Mouse (Mus musculus) neural tube, embryonic 13.5 days (tissue): ENCODE results near the gene Vmn1r51. TPM values are rescaled to one million over a fixed set of nuclear protein-coding genes. Genes with fewer than 3 reads are reported as not detected.
"Not testable (repeated sequence)": the region's sequence is repeated elsewhere in the genome, so short reads cannot be mapped to it uniquely, and the experiment has no call there.

ENCODE experiments used
- ATAC-seq: fragments of 200-750 bp; cut with Nextera tagmentation; 2 replicates; pipeline ENCODE4 v1.8.0; 2017; ENCODE audit warnings: low read depth, mild to moderate bottlenecking, moderate TSS enrichment, moderate library complexity
- H3K27ac ChIP-seq: fragments of 300-500 bp; sonication (generic); replicated peaks from 2 replicates; pipeline ENCODE4 v1.5.1; 2015; ENCODE audit warnings: moderate library complexity, mild to moderate bottlenecking, inconsistent platforms
- H3K27me3 ChIP-seq: fragments of 300-500 bp; sonication (generic); 2 replicates; pipeline ENCODE4 v1.6.1; 2015; ENCODE audit warnings: mild to moderate bottlenecking, inconsistent platforms
- H3K36me3 ChIP-seq: fragments of 300-500 bp; sonication (generic); 2 replicates; pipeline ENCODE4 v1.6.1; 2015; ENCODE audit warnings: mild to moderate bottlenecking, inconsistent platforms
- H3K4me1 ChIP-seq: fragments of 300-500 bp; sonication (generic); replicated peaks from 2 replicates; pipeline ENCODE4 v1.6.1; 2015; ENCODE audit warnings: inconsistent platforms
- H3K4me2 ChIP-seq: fragments of 300-500 bp; sonication (generic); 2 replicates; pipeline ENCODE4 v1.6.1; 2015; ENCODE audit warnings: inconsistent platforms, mild to moderate bottlenecking, moderate library complexity
- H3K4me3 ChIP-seq: fragments of 300-500 bp; sonication (generic); 2 replicates; pipeline ENCODE4 v1.5.1; 2015; ENCODE audit warnings: mild to moderate bottlenecking, inconsistent platforms
- H3K9ac ChIP-seq: fragments of 300-500 bp; sonication (generic); 2 replicates; pipeline ENCODE4 v1.6.1; 2015; ENCODE audit warnings: moderate library complexity, mild to moderate bottlenecking, inconsistent platforms
- H3K9me3 ChIP-seq: fragments of 300-500 bp; sonication (generic); 2 replicates; pipeline ENCODE4 v1.6.1; 2016; ENCODE audit warnings: inconsistent platforms
- WGBS: fragments of 180-500 bp; shearing (Covaris S2); methylation state at CpG from one replicate; pipeline ENCODE4 v1.1.7; 2015; 5-methylcytosine and 5-hydroxymethylcytosine counted together
- polyA plus RNA-seq: library from polyadenylated mRNA; unstranded; fragments of >200 nt; fragmentation: Nextera tagmentation; extraction: Ambion mirVana; gene quantifications from 2 replicates; pipeline ENCODE4 v1.2.1, GENCODE M21; 2015

The Vmn1r51 gene
- not detected in 2 replicates for polyA plus RNA-seq

- H3K27ac ChIP-seq, H3K4me1 ChIP-seq, H3K4me3 ChIP-seq, H3K4me2 ChIP-seq, H3K9ac ChIP-seq, H3K9me3 ChIP-seq, ATAC-seq, H3K36me3 ChIP-seq, H3K27me3 ChIP-seq: not testable (repeated sequence)
- 93% methylated on average over 1 of the region's 1 CpGs for WGBS
Observed at GRCm38 (mm10) chr6:90122296-90122695, at the start of gene Vmn1r51. TSS of gene Vmn1r51 (plus strand) at chr6:90122596.

DNA sequence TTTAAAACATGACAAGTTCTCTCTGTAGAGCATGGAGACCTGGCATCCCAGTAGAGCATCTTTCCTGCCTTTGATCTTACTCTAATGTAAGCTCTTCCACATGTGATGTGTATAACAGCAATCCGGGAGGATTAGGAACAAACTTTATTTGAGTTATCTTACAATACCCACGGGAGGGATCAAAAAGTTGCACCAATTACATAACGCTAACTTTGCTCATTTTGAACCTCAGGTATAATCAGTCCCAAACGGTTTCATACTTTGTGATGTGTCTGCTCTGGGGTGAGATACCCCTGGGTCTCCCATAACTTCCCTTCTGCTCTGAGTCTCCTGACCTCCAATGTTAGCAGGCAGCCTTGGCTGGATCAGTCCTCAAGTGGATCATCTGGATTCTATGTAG is 44.0 kb upstream of the Vmn1r51 start, which contains the start of gene Vmn1r49:
Vmn1r49 (minus strand) TSS at position 101 of the 400 bp plus-strand sequence.
- Histone ChIP-seq H3K36me3 (no peaks in the 10 kb centered on the region), H3K27ac (no peak within 1 kb of the TSS), H3K9me3 (peaks cover 15% of the 10 kb centered on the region; the same call in 1 of the 2 replicates), H3K27me3 (no peaks in the 10 kb centered on the region), H3K4me2 (no peak within 1 kb of the TSS), H3K4me1 (no peaks in the 10 kb centered on the region), H3K4me3 (no peak within 1 kb of the TSS), H3K9ac (no peak within 1 kb of the TSS)
- WGBS = 82% methylated on average over 4 of the region's 4 CpGs
- ATAC-seq = no peak

DNA sequence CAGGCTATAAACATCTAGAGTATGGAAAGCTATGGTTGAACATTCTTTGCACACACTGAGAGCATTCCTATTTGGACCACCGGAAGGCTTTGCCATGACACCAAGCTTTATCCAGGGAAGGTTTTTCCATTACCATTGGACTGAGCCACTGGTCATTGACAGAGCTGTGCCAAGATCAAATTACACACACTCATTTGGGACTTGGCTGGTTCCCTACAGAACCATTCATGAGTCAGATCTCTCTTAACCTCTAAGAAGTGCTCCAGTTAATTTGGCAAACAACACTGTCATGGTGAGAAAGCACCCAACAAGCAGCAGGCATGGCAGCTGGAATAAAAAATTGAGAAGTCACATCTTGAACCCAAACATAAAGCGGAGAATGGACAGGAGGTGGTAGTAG is 21.8 kb upstream of the Vmn1r51 start:
- H3K9ac ChIP-seq = no peak overlapping the region
- no peaks in the 10 kb centered on the region for H3K4me1 ChIP-seq
- no peaks in the 10 kb centered on the region for H3K27me3 ChIP-seq
- no peak overlapping the region for H3K27ac ChIP-seq
- H3K4me3 ChIP-seq = no peak overlapping the region
- WGBS = 95% methylated on average over 2 of the region's 2 CpGs
- no peak for ATAC-seq
- H3K4me2 ChIP-seq = no peak overlapping the region
- H3K36me3 ChIP-seq = no peaks in the 10 kb centered on the region
- H3K9me3 ChIP-seq = peaks cover 9% of the 10 kb centered on the region; the same call in 1 of the 2 replicates

- Histone ChIP-seq H3K27ac (no peak within 1 kb of the TSS), H3K4me2 (no peak within 1 kb of the TSS), H3K27me3 (no peaks in the 10 kb centered on the region), H3K4me1 (no peaks in the 10 kb centered on the region), H3K9ac (no peak within 1 kb of the TSS), H3K9me3 (peaks cover 9% of the 10 kb centered on the region; the same call in 1 of the 2 replicates), H3K36me3 (no peaks in the 10 kb centered on the region), H3K4me3 (no peak within 1 kb of the TSS)
- no peak for ATAC-seq
- WGBS = 61% methylated on average over 2 of the region's 2 CpGs
Observed at GRCm38 (mm10) chr6:90101130-90101529, 21.3 kb upstream of the Vmn1r51 start, which contains the start of gene Vmn1r50. TSS of gene Vmn1r50 (plus strand) at chr6:90101430.

DNA sequence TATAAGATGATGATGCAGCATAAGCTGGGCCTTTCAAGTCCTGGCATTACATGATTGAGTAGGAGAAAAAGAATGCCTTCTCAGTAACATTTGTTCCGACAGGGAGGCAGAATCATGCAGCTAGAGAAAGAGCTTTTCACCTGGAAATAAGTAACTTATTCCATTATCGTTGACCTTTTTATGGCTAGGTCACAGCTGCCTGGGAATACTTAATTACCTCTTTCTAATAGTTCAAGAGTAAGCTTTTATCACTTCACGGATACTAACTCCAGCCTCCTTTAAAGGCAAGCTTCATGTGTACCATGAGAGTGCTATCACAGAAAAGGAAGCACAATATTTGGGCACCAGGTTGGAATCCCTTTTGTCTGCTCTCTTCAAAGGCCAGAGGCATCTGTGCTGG is 37.7 kb downstream of the Vmn1r51 start:
- no peak for ATAC-seq
- Histone ChIP-seq H3K4me3 (no peak overlapping the region), H3K27ac (no peak overlapping the region), H3K27me3 (no peaks in the 10 kb centered on the region), H3K36me3 (no peaks in the 10 kb centered on the region), H3K9me3 (0 out of 2 replicates have a peak, but pooled peaks cover 7% of the 10 kb centered on the region), H3K4me2 (no peak overlapping the region), H3K4me1 (no peaks in the 10 kb centered on the region), H3K9ac (no peak overlapping the region)
- 77% methylated on average over 3 of the region's 3 CpGs for WGBS

DNA sequence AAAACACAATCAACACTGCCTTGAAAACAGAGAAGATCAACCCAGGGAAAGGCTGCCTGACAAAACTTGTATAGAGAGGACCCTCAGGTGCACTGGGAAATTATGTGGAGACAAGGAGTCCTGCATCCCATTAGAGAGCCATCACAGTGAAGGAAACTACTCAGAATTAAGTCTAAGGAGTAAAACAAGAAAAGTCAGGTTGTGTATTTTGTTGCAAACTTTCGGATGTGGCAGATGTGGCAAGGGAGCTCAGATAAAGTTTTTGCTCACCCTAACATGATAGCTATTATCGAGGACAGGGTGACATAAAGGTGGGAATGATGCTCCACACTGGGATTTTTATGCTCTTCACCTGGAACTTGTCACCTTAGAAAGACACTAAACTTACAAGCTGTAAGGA is 52.1 kb downstream of the Vmn1r51 start, which contains the start of gene Vmn1r52:
Vmn1r52 (plus strand) TSS at position 301 of the 400 bp plus-strand sequence.
- 69% methylated on average over 2 of the region's 2 CpGs for WGBS
- Histone ChIP-seq H3K9ac (no peak within 1 kb of the TSS), H3K27ac (no peak within 1 kb of the TSS), H3K9me3 (no peaks in the 10 kb centered on the region), H3K4me1 (no peaks in the 10 kb centered on the region), H3K4me3 (no peak within 1 kb of the TSS), H3K4me2 (no peak within 1 kb of the TSS), H3K36me3 (no peaks in the 10 kb centered on the region), H3K27me3 (no peaks in the 10 kb centered on the region)
- ATAC-seq = no peak

Other genes starting within 250 kb of the Vmn1r51 start
- gene Vmn1r42, start 246.2 kb upstream of the Vmn1r51 start, polyA plus RNA-seq = not detected in 2 replicates
- gene Vmn1r43, start 246.2 kb upstream of the Vmn1r51 start, polyA plus RNA-seq = not detected in 2 replicates
- gene Vmn1r44, start 238.9 kb upstream of the Vmn1r51 start, polyA plus RNA-seq = not detected in 2 replicates
- not detected in 2 replicates for gene Vmn1r45, start 182.0 kb upstream of the Vmn1r51 start, polyA plus RNA-seq
- gene Vmn1r46, start 153.3 kb upstream of the Vmn1r51 start, polyA plus RNA-seq = not detected in 2 replicates
- gene Vmn1r47, start 106.4 kb upstream of the Vmn1r51 start, polyA plus RNA-seq = not detected in 2 replicates
- not detected in 2 replicates for gene Vmn1r48, start 85.8 kb upstream of the Vmn1r51 start, polyA plus RNA-seq
- gene Vmn1r49, start 44.1 kb upstream of the Vmn1r51 start, polyA plus RNA-seq = not detected in 2 replicates
- not detected in 2 replicates for gene Vmn1r50, start 21.2 kb upstream of the Vmn1r51 start, polyA plus RNA-seq
- not detected in 2 replicates for gene Vmn1r52, start 52.2 kb downstream of the Vmn1r51 start, polyA plus RNA-seq
- gene V1ra8, start 80.2 kb downstream of the Vmn1r51 start, polyA plus RNA-seq = not detected in 2 replicates
- gene Vmn1r53, start 101.8 kb downstream of the Vmn1r51 start, polyA plus RNA-seq = not detected in 2 replicates
- not detected in 2 replicates for gene Vmn1r54, start 123.7 kb downstream of the Vmn1r51 start, polyA plus RNA-seq
- gene BC048671, start 178.6 kb downstream of the Vmn1r51 start, polyA plus RNA-seq = not detected in 2 replicates
- 0.27 TPM in 1 of 2 replicates, not detected in the other for gene Chst13, start 202.6 kb downstream of the Vmn1r51 start, polyA plus RNA-seq
- not detected in 2 replicates for gene Uroc1, start 210.7 kb downstream of the Vmn1r51 start, polyA plus RNA-seq
- gene Zxdc, start 246.9 kb downstream of the Vmn1r51 start, polyA plus RNA-seq = 10.0 and 10.3 TPM in 2 replicates